Mouse (Mus musculus) spleen, postnatal 4 days (tissue): ENCODE measurements around the gene Rps6kb2.

ENCODE experiments used
- DNase-seq, 2 experiments: peaks; one replicate each; pipeline ENCODE4 v3.0.0; 2022; ENCODE audit warnings: low spot score in 2 of 2

Gene Rps6kb2

GRCm38 (mm10) chr19:4120496-4120895 is 42.7 kb downstream of the Rps6kb2 start:
- no peak for DNase-seq

GRCm38 (mm10) chr19:4119716-4120487 is 43.3 kb downstream of the Rps6kb2 start:
- DNase-seq, result no peak

DNA sequence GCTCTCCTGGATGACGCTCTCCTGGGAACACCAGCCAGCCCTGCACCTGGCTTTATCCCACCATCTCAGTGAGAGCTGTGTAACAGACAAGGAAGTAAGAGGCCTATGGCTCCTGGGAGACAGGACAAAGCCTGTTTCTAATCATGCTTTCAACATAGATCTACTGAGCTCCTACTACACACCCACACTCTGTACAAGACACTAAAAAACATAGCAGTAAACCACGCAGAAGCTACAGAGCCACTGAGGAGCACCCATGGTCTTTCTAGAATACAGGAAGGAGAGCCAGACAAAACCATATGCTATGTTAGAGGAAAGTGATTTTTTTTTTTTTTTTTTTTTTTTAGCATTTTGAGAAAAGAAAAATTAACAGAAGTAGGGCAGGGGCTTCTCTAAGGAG is 44.8 kb downstream of the Rps6kb2 start:
- DNase-seq, result no peak

DNA sequence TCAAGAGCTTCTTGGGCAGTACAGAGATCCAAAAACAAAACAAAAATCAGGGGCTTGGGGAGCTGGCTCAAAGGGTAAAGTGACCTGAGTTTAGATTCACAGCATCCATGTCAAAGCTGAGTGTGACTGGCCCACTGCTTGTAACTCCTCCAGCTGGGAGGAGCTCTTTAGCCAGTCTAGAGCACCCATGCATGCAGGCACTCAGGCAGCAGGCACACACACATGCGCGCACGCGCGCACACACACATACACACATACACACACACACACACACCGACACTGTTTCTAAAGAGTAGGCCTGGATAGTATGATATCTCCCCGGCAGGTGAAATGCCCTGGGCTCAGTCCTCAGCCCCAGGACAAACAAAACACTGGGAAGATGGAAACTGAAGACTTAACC is 46.1 kb downstream of the Rps6kb2 start:
- DNase-seq, result no peak

DNA sequence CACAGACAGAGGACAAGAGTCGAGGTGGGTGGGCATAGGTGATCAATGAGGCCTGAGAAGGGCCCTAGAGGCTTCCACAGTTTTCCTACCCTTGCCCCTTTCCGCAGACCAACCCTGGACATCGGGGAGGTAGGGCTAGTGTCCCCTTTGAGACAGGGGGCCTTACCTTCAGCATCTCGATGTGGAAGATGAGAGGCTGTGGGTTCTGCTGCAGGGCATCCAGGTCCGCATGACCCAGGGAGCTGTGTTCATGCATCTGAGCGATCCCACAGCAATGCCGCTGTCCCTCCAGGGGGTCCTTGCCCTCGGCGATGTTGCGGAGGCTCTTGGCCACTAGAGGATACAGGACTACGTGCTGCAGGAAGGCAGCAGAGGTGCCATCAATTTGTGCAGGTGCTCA is 47.3 kb downstream of the Rps6kb2 start:
- DNase-seq, result no peak

DNA sequence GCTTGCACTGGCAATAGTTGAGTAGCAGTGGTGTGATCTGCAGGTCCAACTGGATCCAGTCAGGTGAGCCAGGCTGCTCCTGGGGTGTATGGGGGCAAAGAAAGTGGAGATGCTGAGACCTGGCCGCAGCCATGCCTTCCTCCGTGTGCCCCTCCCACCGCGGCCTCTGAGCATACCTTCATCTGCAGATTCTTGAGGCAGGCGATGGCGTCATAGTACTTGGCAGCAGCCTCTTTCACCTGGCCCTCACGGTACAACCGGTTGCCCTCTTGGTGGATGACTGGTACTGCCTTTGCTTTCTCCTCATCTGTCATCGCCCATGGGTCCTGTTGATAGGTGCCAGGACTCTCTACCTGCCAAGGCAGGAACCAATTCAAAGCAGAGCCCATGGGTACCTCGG is 48.0 kb downstream of the Rps6kb2 start:
- DNase-seq, result no peak

DNA sequence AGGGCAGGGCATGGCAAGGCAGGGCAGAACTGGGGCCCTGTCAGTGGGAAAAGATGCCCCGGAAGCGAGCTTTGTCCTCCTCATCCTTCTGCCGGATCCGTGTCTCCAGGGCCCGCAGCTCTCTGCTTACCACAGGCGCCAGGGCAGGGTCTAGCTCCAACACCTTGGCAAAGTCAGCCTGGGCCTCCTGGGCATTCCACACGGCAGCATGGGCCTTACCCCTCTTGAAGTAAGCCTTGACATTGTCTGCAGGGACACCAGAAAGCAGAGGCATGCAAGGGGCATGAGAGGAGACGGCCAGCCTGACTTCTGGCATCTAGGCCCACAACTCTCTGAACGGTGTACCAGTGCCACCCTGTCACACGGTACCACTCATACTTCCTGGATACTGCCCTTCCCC is 48.6 kb downstream of the Rps6kb2 start:
- no peak for DNase-seq

GRCm38 (mm10) chr19:4113806-4114230 is 49.3 kb downstream of the Rps6kb2 start:
- peak; percentile 66 to 80 for DNase-seq

DNA sequence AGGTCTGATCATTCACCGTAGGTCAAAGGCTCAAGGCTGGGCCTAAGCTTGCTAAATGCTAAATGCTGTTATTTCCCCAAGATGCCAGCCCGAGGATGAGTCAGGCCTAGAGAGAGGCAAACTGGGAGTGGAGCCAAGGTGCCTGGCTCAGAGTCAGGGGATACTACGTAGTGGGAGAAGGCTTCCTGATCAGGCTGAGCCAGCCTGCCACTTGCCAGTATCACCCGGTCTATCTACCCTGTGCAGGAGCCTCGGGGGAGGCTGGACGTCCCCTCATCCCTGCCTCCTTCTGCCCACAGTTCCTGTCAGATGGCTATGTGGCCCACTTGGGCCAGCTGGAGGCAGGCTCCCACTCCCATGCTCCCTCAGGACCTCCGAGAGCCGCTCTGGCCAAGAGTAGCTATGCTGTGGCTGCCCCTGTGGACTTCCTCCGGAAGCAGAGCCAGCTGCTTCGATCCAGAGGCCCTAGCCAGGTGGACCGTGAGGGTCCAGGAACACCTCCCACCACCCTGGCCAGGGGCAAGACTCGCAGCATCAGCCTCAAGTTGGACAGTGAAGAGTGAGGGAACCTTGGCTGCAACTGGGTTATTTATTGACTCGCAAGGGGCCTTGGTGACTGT is 49.9 kb downstream of the Rps6kb2 start:
- peak; percentile 89 to 92 for DNase-seq

- DNase-seq, result peak in 1 of 2 experiments; percentile 73
Measured at GRCm38 (mm10) chr19:4112063-4112960, 50.8 kb downstream of the Rps6kb2 start.

DNA sequence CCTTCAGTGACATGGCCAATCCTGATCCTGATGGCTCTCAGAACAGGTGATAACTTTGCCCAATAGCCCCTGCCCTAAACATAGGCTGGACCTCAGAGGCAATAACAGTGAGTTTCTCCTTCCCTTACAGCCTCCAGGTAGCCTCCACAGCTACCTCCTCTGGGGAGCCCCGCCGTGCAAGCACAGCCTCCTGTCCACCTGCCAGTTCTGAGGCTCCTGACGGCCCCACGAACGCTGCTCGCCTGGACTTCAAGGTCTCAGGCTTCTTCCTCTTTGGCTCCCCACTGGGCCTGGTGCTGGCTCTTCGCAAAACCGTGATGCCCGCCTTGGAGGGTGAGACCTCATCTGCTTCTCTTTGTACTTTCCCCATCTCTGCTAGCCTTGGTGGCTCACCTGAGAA is 54.6 kb downstream of the Rps6kb2 start:
- DNase-seq, result peak in 1 of 2 experiments; percentile 61

DNA sequence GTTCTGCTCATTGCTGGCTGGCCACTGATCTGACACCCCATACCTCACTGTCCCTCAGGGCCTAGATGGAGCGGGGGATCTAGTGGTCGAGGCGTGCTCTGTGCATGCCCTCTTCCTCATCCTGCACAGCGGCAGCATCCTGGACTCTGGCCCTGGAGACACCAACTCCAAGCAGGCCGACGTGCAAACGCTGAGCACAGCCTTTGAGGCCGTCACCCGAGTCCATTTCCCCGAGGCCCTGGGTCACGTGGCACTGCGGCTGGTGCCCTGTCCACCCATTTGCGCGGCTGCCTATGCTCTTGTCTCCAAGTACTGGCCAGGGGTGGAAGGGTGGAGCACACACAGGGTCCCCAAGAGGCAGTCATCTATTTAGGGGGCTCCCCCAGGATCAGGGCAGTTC is 56.5 kb downstream of the Rps6kb2 start:
- peak in 1 of 2 experiments; percentile 60 for DNase-seq

DNA sequence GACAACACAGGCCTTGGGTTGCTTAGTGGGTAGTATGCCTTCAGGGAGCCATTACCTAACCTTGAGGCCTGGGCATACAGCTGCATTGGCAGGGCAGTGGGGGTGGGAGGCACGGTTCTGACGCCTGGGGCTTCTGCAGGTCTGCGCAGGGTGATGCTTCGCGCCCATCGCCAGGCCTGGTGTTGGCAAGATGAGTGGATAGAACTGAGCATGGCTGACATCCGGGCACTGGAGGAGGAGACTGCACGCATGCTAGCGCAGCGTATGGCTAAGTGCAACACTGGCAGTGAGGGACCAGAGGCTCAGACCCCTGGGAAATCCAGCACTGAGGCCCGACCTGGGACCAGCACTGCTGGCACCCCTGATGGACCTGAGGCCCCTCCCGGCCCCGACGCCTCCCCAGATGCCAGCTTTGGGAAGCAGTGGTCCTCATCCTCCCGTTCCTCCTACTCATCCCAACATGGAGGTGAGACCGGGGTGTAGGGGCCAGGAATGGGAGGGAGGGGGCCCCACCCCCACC is 58.4 kb downstream of the Rps6kb2 start:
- no peak for DNase-seq
